Mouse (Mus musculus) hindlimb bud, embryonic 11.5 days (tissue): ENCODE results near the gene Prr5.

Source experiments
- DNase-seq: peaks from one replicate; pipeline ENCODE4 v3.0.0-alpha.2; 2012; ENCODE audit warnings: low read depth, low spot score; ENCODE audit errors: extremely low spot score

The Prr5 gene

DNA sequence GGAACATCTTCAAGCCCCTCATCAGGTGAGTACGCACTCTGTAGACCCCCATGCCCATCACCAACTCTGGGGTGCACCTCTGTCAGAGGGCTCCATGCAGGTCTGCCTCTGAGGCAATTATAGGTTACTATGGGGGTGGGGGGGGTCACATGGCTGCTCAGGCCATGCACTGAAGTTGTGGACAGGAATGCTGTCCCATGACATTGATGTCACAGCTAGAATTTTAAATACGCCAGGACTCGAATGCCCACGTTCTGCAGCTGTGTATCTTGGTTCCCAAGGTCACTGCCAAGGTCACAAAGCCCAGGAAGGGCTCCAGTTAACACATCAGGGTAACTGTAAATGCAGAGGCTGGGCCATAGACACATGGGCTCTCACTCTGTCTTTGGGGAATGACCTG, 76.4 kb downstream of the Prr5 start:
- DNase-seq = no peak
